Mouse (Mus musculus) ES-E14 (cell line): Measurements from ENCODE around the gene Derl3.

Experiments
- CHD2 ChIP-seq: IDR thresholded peaks from 2 replicates; pipeline ENCODE4 v1.6.1; 2014; ENCODE audit warnings: mild to moderate bottlenecking, low read depth, low read length, inconsistent platforms
- HCFC1 ChIP-seq: IDR thresholded peaks from 2 replicates; pipeline ENCODE4 v1.6.1; 2012; ENCODE audit warnings: low read length, inconsistent platforms, borderline replicate concordance; ENCODE audit not compliant: insufficient read depth
- ZC3H11A ChIP-seq: IDR thresholded peaks from 2 replicates; pipeline ENCODE4 v1.6.1; 2012; ENCODE audit warnings: low read depth, mild to moderate bottlenecking, inconsistent platforms, low read length, borderline replicate concordance

- TF ChIP-seq HCFC1 (no peak), ZC3H11A (no peak), CHD2 (no peak)
These were observed 39.1 kb upstream of the Derl3 start for GRCm38 (mm10) chr10:75854096-75854495.
